Mouse (Mus musculus) erythroblast, embryonic 14.5 days (primary cell): ENCODE data around the gene Upp2.

Source experiments
- GATA1 ChIP-seq: IDR thresholded peaks from 2 replicates; pipeline ENCODE4 v1.6.1; 2012; ENCODE audit warnings: low read length, inconsistent platforms, mixed read lengths
- TAL1 ChIP-seq: IDR thresholded peaks from 3 replicates; pipeline ENCODE4 v1.6.1; 2012; ENCODE audit warnings: low read length, inconsistent platforms, mixed read lengths

- TF ChIP-seq TAL1 (no peak), GATA1 (no peak)
Measured at GRCm38 (mm10) chr2:58529860-58530440, 37.1 kb upstream of the Upp2 start.
